ENCODE assay signal across 10 mouse cellular contexts in the genomic region with DNA sequence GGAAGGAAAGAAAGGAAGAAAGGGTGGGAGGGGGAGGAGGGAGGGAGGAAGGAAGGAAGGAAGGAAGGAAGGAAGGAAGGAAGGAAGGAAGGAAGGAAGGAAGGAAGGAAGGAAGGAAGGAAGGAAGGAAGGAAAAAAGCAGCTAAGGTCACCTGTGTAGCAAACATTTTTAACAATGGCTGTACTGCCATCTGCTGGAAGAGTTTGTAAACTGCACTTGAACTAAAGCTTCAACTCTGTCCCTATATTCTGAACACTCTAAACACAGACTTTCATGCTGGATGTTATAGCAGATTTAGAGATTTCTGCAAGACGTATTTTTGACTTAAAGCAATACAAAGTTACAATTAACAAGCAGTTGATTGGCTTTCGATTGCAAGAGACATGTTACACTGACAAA.
A peak's percentile ranks its signal among the peaks of the same experiment; 100 is the strongest.
DNase-seq lines count a peak whose midpoint lies in the region; ATAC-seq lines count a peak whose summit lies in the region.
"Had no signal": no experiment of that assay in that cellular context is flagged by ENCODE, and none has a peak within 500 bp of the region (broad histone marks: within the 10 kb centered on the region; RNA-seq: fewer than 3 reads in every experiment).

No protein-coding gene starts in this region.

- ATAC-seq in midbrain, embryonic 14.5 days (ENCODE audit: low FRiP score, low TSS enrichment), result peak; percentile 37; the same call in 1 of the 2 replicates

- H3K4me2 ChIP-seq in midbrain, embryonic 14.5 days (ENCODE audit: low read length), result no peak overlapping the region
- H3K4me2 ChIP-seq: embryonic facial prominence, embryonic 12.5 days; liver, embryonic 15.5 days had no signal

- no peak overlapping the region for H3K9ac ChIP-seq in midbrain, embryonic 14.5 days (replicated peaks; ENCODE audit: low read length)
- H3K9ac ChIP-seq: embryonic facial prominence, embryonic 12.5 days; liver, embryonic 15.5 days had no signal

- peak; percentile 19 for DNase-seq in heart, adult 8-10 months (ENCODE audit: low spot score)
- DNase-seq in heart, embryonic 10.5 days (ENCODE audit: low spot score), result no peak
- peak; percentile 33 for DNase-seq in A20 (ENCODE audit: low read depth, low spot score)
- peak; percentile 47 for DNase-seq in R1 (ENCODE audit: low read depth, low spot score)
- peak; percentile 40 for DNase-seq in embryo, embryonic 9.5 days (ENCODE audit: extremely low spot score)
- peak; percentile 31 to 62 for DNase-seq in kidney, postnatal 36 days
- peak; percentile 84 for DNase-seq in midbrain, embryonic 14.5 days
- no peak for DNase-seq in urinary bladder, postnatal 4 days (ENCODE audit: low spot score in 2 of 2)

- H3K27ac ChIP-seq in heart, embryonic 10.5 days, result no peak overlapping the region
- no peak overlapping the region for H3K27ac ChIP-seq in midbrain, embryonic 14.5 days (replicated peaks; ENCODE audit: low read depth, low read length)
- H3K27ac ChIP-seq: embryonic facial prominence, embryonic 12.5 days; liver, embryonic 15.5 days had no signal

- no peaks in the 10 kb centered on the region for H3K9me3 ChIP-seq in heart, embryonic 10.5 days
- H3K9me3 ChIP-seq in midbrain, embryonic 14.5 days (ENCODE audit: control insufficient read depth, low read length), result no peaks in the 10 kb centered on the region
- H3K9me3 ChIP-seq: embryonic facial prominence, embryonic 12.5 days; liver, embryonic 15.5 days had no signal

- no peaks in the 10 kb centered on the region for H3K27me3 ChIP-seq in heart, embryonic 10.5 days (ENCODE audit: insufficient read depth, poor library complexity, severe bottlenecking)
- no peaks in the 10 kb centered on the region for H3K27me3 ChIP-seq in midbrain, embryonic 14.5 days (ENCODE audit: control insufficient read depth, insufficient read depth, low read length)
- H3K27me3 ChIP-seq: embryonic facial prominence, embryonic 12.5 days; liver, embryonic 15.5 days had no signal

- no peaks in the 10 kb centered on the region for H3K36me3 ChIP-seq in heart, embryonic 10.5 days
- no peaks in the 10 kb centered on the region for H3K36me3 ChIP-seq in midbrain, embryonic 14.5 days (ENCODE audit: control insufficient read depth, insufficient read depth, low read length)
- H3K36me3 ChIP-seq: embryonic facial prominence, embryonic 12.5 days; liver, embryonic 15.5 days had no signal

- no peak overlapping the region for H3K4me3 ChIP-seq in heart, embryonic 10.5 days
- H3K4me3 ChIP-seq in midbrain, embryonic 14.5 days (replicated peaks; ENCODE audit: low read depth, low read length), result no peak overlapping the region
- H3K4me3 ChIP-seq: embryonic facial prominence, embryonic 12.5 days; liver, embryonic 15.5 days had no signal

- no peaks in the 10 kb centered on the region for H3K4me1 ChIP-seq in heart, embryonic 10.5 days
- H3K4me1 ChIP-seq in midbrain, embryonic 14.5 days (ENCODE audit: control insufficient read depth, insufficient read depth, low read length), result no peaks in the 10 kb centered on the region
- H3K4me1 ChIP-seq: embryonic facial prominence, embryonic 12.5 days; liver, embryonic 15.5 days had no signal

- WGBS in heart, embryonic 10.5 days, result 19% methylated on average over 2 of the region's 2 CpGs
- 10% methylated on average over 2 of the region's 2 CpGs for WGBS in midbrain, embryonic 14.5 days

Comparison
In these comparisons a context has a peak if more than half of its experiments do, and no peak if none do; other contexts are left out.
1. DNase-seq: peak in heart, adult 8-10 months (single experiment), A20 (single experiment), R1 (single experiment), embryo, embryonic 9.5 days (single experiment), kidney, postnatal 36 days (2 of 2) and midbrain, embryonic 14.5 days (single experiment); none in heart, embryonic 10.5 days (single experiment) and urinary bladder, postnatal 4 days (0 of 2).